Mouse (Mus musculus) cerebellum, adult 2 months (tissue): ENCODE data around the gene Glo1.

Source experiments
- CTCF ChIP-seq: fragments of 200-500 bp; IDR thresholded peaks from 2 replicates; pipeline ENCODE4 v1.5.1; 2011; ENCODE audit warnings: low read depth, mild to moderate bottlenecking, control low read depth, low read length, moderate library complexity, borderline replicate concordance; ENCODE audit not compliant: insufficient read depth
- POLR2A ChIP-seq: fragments of 200-500 bp; IDR thresholded peaks from 2 replicates; pipeline ENCODE4 v1.6.1; 2011; ENCODE audit warnings: low read length, control low read depth, borderline replicate concordance; ENCODE audit not compliant: insufficient read depth

DNA sequence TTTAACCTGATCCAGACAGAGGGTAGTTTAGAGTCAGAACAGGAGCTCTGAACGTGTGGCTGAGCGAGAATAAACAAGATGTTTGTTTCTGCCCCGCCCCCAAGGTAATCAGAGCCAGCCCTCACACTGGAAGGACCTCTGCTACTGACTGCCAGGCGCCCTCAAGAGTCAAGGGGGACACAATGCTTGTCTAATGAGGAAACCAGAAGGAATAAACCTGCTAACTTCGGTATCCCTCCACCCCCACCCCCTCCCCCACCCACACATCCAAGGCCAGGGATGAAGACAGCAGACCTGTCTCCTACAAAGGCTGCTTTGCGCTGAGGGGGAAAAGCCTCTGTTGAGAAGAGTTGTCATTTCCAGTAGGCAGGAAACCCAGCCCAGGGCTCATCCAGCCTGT lies 31.8 kb downstream of the Glo1 start:
- no peak for TF ChIP-seq CTCF
- TF ChIP-seq POLR2A: no peak
